Mouse (Mus musculus) kidney, adult 18-20 months (tissue): Measurements from ENCODE around the gene Gm20388.

Source experiments
- DNase-seq: peaks from one replicate; pipeline ENCODE4 v3.0.0; 2021

The Gm20388 gene

DNA sequence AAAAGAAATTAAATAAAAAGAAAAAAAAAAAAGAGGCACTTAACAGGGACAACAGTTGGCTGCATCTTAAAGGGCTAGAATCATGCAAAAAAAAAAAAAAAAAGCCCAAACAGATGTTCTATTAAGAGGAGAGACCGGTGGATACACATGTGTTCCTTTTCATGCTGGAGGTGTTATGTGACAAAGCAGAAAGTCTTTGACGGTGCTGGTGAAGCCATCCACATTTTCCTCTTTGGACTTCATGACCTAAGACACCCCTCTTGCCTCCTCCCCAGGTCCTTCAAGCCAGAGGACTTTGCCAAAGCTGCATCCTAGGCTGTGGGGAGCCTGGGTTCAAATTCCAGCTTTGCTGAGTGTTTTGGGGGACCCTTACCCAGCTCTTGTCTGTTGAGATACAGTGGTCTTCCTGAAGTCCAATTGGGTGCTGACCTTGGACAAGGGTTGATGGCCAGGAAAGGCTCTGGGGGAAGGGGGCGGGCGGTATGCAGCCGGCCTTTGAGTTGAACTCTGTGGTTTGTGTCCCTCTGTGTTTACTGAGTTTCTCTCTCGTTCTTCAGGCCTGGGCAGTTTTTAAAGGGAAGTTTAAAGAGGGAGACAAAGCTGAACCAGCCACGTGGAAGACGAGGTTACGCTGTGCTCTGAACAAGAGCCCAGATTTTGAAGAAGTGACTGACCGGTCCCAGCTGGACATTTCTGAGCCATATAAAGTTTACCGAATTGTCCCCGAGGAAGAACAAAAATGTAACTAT, 832.7 kb downstream of the Gm20388 start:
- no peak for DNase-seq

GRCm38 (mm10) chr8:120743898-120744290, 833.3 kb downstream of the Gm20388 start:
- no peak for DNase-seq

- no peak for DNase-seq
These were observed 833.8 kb downstream of the Gm20388 start for GRCm38 (mm10) chr8:120744448-120744847.

DNA sequence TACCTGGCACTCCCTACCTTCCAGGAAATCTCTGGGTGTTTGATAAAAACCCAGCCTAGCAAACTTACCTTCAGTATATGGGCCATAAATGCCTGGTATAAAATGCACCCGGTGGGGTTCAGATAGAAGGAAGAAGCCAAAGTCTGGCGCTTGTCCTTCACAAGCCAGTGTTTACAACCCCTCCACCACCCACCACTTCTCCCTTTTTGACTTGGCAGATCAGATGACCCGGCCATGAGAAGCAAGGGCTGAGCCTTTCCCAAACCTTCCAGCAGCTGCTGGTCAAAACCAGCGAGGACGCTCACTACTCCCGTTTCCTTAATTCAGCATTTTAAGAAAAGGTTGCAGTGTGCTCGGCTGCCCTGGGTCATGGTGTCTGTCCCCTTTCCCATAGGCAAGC, 834.6 kb downstream of the Gm20388 start:
- DNase-seq = no peak

- DNase-seq = no peak
These were observed 835.5 kb downstream of the Gm20388 start for GRCm38 (mm10) chr8:120746007-120746701.

GRCm38 (mm10) chr8:120747286-120747685, 836.6 kb downstream of the Gm20388 start:
- DNase-seq = no peak

DNA sequence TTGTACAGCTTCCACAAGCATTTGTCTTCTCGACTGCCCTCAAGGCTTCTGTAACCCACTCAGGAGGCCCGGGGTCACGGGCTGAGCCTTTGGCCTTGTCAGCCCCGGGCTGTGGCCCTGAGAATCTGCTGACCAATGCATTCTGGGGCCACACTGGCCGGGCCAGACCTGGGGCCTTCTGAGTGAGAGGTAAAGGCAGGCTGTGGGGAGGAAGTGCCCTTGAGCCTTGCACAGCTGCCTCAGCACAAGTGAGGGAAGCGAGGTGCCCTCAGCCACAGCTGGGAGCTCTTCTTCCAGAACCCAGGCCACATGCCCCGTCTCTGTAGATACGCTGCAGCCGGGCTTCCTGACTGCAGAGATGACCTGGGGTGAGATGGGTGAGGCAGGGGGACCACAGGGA, 840.0 kb downstream of the Gm20388 start:
- DNase-seq = peak; percentile 47

DNA sequence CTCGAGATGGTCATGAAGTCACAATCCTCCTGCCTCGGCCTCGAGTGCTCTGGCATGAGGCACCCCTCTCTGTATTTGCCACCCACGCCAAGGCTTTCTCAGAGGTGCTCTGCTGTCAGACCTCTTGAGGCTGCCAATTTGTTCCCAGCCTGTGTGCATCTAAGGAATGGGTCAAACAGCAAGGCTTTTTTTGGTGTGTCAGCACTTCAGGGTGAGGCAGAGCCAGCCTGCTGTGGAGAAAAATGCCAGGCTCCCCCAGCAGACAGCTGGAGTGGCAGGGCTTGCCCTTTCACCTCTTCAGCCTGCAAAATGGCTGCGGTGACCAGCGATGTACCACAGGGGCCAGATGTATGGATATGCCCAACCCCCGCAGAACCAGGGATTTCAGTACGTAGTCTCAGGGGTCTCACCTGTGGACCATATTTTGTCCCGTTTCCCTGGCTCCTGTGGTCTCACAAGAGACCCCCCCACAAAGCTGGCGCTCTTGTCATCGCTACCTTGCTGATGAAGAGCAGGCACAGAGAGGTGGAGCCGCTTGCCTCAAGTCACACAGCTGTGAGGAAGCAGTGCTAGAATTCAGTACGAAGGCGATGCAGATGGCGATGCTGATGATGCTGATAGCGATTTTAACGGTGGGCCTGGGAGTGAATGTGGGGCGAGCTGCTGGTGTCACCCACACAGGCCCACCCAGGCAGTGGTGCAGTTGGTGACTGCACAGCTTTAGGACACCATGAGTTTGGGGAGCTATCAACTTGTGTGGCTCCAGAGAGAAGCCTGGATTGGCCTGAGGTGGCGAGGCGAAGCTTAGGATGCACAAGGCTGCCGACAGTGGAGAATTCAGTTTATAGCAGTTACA, 840.8 kb downstream of the Gm20388 start:
- DNase-seq = no peak

- DNase-seq = peak; percentile 68
These were observed 841.4 kb downstream of the Gm20388 start for GRCm38 (mm10) chr8:120752082-120752452.

DNA sequence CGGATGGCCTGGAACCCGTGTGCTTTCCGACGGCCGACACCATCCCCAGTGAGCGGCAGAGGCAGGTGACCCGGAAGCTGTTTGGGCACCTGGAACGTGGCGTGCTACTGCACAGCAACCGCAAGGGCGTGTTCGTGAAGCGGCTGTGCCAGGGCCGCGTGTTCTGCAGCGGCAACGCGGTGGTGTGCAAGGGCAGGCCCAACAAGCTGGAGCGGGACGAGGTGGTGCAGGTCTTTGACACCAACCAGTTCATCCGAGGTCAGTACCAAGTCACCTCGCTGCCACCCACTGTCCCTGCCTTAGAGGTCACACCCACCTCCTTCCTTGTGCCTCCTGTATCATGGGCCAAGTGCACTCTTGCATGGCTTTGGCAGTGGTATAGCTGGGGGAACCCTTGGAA, 842.8 kb downstream of the Gm20388 start:
- DNase-seq = no peak

- DNase-seq = peak; percentile 58
These were observed 845.0 kb downstream of the Gm20388 start for GRCm38 (mm10) chr8:120755306-120756297.

DNA sequence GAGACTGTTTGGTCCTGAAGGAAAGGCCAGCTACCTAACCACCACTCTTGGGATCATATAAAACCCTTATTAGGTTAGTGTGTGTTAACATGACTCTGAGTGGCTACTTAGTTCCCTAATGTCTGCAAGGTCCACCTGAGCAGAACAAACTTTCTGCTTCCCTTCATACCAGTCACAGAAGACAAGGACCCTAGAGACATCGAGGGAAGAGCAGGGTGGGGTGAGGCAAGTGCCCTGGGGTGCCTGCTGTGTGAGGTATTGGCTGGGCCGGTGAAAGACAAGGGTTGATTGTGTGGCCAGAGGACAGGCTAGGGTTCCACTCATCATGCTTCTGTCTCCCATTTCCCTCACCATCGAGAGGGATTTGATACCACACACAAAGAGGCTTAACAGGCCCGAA, 847.4 kb downstream of the Gm20388 start:
- DNase-seq = no peak

DNA sequence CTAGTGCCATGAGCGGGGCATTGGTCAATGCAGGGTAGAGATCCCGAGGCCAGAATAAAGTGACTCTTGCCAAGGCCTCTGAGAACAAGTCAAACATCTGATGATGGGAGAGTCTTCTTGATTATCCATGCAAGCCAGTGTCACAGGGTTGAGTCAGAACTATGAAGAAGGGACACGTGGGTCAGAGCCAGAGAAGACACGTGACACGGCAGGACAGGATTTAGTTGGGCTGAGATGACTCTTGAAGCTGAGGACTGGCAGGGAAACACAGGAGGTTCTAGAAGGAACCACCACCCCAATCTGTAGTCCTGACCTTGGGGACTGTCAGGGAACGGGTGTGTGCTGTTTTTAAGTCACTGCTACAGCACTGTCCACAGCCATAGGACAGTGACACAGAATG, 849.2 kb downstream of the Gm20388 start:
- DNase-seq = no peak

DNA sequence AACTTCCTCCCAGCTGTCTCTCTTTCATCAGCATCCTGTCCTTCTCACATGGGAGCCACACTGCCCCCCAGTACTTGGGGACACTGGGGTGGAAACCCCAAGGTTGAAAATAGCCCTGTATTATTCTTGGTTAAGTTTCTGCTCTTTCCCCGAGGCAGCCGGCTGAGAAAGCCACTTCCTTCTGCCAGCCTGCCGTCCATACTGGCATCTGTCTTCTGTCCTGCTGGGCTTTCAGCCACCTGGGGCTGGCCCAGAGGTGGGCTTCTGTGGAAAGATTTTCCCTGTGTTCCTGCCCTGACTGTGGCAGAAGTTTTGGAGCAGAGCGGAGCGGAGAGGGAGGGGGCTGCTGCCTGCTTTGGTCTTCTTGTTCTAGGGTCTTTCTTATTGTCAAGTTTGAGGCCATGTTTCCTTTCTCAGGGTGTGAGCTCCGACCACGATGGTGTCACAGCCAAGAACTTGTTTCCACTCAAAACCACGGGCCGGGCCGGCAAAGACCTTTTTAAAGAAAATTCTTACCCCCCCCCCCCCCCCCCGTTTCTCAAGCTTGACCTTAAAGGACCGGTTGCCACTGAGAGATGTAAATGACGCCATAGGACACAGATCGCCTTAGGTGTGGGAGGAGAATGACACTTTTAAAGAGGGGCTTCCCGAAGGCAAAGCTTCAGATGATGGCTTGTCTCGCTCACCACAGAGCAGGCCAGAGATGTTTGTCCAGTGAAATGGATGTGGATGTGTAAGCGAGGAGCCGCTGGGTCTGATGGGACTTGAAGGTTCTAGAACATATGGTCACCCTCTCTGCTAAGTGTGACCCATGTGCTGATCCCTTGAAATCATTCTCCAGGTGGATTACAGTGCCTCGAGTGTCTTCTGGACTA, 849.9 kb downstream of the Gm20388 start:
- no peak for DNase-seq

GRCm38 (mm10) chr8:120763267-120763666, 852.6 kb downstream of the Gm20388 start:
- DNase-seq = no peak

- DNase-seq = no peak
These were observed 854.0 kb downstream of the Gm20388 start for GRCm38 (mm10) chr8:120764638-120765037.

GRCm38 (mm10) chr8:120766622-120767021, 856.0 kb downstream of the Gm20388 start:
- DNase-seq = no peak

- DNase-seq = no peak
These were observed 858.0 kb downstream of the Gm20388 start for GRCm38 (mm10) chr8:120768454-120769218.

GRCm38 (mm10) chr8:120777184-120777583, 866.5 kb downstream of the Gm20388 start:
- DNase-seq = no peak

- DNase-seq = no peak
These were observed 867.1 kb downstream of the Gm20388 start for GRCm38 (mm10) chr8:120777732-120778131.
